Mouse (Mus musculus): ENCODE results near the gene Prpf8.

DNA sequence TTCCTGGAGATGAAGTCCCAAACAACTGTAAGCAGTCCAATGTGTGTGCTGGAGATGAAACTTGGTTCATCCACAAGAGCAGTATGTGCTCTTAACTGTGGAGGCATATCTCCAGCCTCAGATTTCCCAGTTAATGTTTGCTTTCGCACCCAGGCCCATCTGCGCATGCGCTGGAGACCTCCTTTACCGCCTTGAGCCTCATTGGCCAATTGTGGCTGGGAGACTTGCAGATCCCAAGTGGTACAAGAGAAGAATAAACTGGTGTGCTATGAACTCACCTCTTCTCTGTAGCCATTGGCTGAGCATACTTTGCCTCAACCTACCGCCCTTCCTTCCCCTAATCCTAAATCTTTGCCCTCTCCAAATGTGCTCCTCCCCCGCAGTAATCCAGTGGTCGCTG lies 13.2 kb upstream of the Prpf8 start:
- no peak for TF ChIP-seq POLR2A (IDR thresholded peaks at IDR 0.05; ENCODE audit: control insufficient read depth, extremely low read depth, insufficient read depth, low read length, poor library complexity)
- no peak for TF ChIP-seq CTCF (IDR thresholded peaks at IDR 0.05; ENCODE audit: borderline replicate concordance, control insufficient read depth, extremely low read depth, insufficient read depth, low read length, poor library complexity)

All from thymus, adult 2 months (tissue).